Mouse (Mus musculus): ENCODE measurements around the gene Dhx29.

Dhx29 gene

GRCm38 (mm10) chr13:112964421-112964820, 37.2 kb downstream of the Dhx29 start:
- no peak for TF ChIP-seq CTCF (conservative IDR thresholded peaks at IDR 0.05; ENCODE audit: low read length)
- TF ChIP-seq NANOG (IDR thresholded peaks at IDR 0.05; ENCODE audit: borderline replicate concordance, low read length) = no peak
- no peak for TF ChIP-seq POU5F1 (IDR thresholded peaks at IDR 0.05; ENCODE audit: borderline replicate concordance, low read length)
- Histone ChIP-seq H3K4me3 (replicated peaks; ENCODE audit: low read length) (no peak overlapping the region), H3K36me3 (ENCODE audit: insufficient read depth, low read length) (peaks cover 94% of the 10 kb centered on the region), H3K4me1 (replicated peaks; ENCODE audit: low read depth, low read length) (no peaks in the 10 kb centered on the region), H3K9me3 (ENCODE audit: low read length) (no peaks in the 10 kb centered on the region), H3K27me3 (ENCODE audit: insufficient read depth, low read length) (no peaks in the 10 kb centered on the region)

DNA sequence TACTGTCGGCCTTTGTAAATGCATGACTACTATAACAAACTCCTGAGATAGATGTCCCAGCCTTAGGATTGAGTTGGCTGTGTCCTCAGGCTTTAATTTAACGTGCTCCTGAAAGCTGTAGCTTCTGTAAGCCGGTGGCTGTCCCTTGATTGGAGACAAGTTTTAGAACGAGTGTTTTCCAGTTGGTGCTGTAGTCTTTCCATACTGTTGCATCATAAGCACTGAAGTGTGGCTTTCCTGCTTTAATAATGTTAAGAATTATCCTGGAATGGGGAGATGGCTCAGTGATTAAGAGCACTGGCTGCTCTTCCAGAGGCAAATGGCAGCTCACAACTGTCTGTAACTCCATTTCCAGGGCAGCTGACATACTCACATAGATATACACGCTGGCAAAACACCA, 40.0 kb downstream of the Dhx29 start:
- Histone ChIP-seq H3K27me3 (ENCODE audit: insufficient read depth, low read length) (no peaks in the 10 kb centered on the region), H3K4me1 (replicated peaks; ENCODE audit: low read depth, low read length) (0 out of 2 replicates have a peak, but pooled peaks cover 6% of the 10 kb centered on the region), H3K4me3 (replicated peaks; ENCODE audit: low read length) (no peak overlapping the region), H3K9me3 (ENCODE audit: low read length) (no peaks in the 10 kb centered on the region), H3K36me3 (ENCODE audit: insufficient read depth, low read length) (peaks cover 72% of the 10 kb centered on the region)
- no peak for TF ChIP-seq CTCF (conservative IDR thresholded peaks at IDR 0.05; ENCODE audit: low read length)

DNA sequence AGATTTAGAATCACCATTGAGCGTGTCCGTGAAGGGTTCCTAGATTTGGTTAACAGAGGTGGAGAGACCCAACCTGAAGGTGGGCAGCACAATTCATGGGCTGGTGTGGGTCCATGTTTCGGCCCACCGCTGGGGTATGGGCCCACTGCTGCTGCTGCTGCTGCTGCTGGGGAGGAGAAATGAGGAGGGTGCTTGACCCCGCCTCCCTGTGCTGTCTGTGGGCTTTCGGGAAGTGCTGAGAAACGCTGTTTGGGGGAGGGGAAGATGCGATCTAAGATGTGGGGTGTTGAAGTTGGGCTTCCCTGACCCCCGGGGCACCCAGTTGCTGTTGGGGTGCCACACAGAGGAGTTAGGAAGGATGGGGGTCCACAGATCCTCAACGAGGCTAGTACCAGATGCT, 49.5 kb downstream of the Dhx29 start:
- H3K27me3 ChIP-seq (ENCODE audit: insufficient read depth, low read length) = peaks cover 50% of the 10 kb centered on the region
- H3K4me1 ChIP-seq (replicated peaks; ENCODE audit: low read depth, low read length) = peaks cover 17% of the 10 kb centered on the region
- H3K36me3 ChIP-seq (ENCODE audit: insufficient read depth, low read length) = no peaks in the 10 kb centered on the region
- peak overlapping the region; percentile 45 for H3K4me3 ChIP-seq (replicated peaks; ENCODE audit: low read length)
- TF ChIP-seq CTCF (conservative IDR thresholded peaks at IDR 0.05; ENCODE audit: low read length) = no peak
- TF ChIP-seq NANOG (IDR thresholded peaks at IDR 0.05; ENCODE audit: borderline replicate concordance, low read length) = no peak
- TF ChIP-seq POU5F1 (IDR thresholded peaks at IDR 0.05; ENCODE audit: borderline replicate concordance, low read length) = no peak
- no peaks in the 10 kb centered on the region for H3K9me3 ChIP-seq (ENCODE audit: low read length)

- Histone ChIP-seq H3K4me3 (replicated peaks; ENCODE audit: low read length) (peak overlapping the region; percentile 86), H3K4me1 (replicated peaks; ENCODE audit: low read depth, low read length) (peaks cover 71% of the 10 kb centered on the region), H3K36me3 (ENCODE audit: insufficient read depth, low read length) (no peaks in the 10 kb centered on the region), H3K27me3 (ENCODE audit: insufficient read depth, low read length) (peaks cover 49% of the 10 kb centered on the region), H3K9me3 (ENCODE audit: low read length) (no peaks in the 10 kb centered on the region)
- TF ChIP-seq NANOG (IDR thresholded peaks at IDR 0.05; ENCODE audit: borderline replicate concordance, low read length) (peak; percentile 53; the same call in 1 of the 2 replicates), POU5F1 (IDR thresholded peaks at IDR 0.05; ENCODE audit: borderline replicate concordance, low read length) (no peak)
These were observed 58.6 kb downstream of the Dhx29 start for GRCm38 (mm10) chr13:112985605-112986450.

- Histone ChIP-seq H3K4me3 (replicated peaks; ENCODE audit: low read length) (peak overlapping the region; percentile 86), H3K9me3 (ENCODE audit: low read length) (no peaks in the 10 kb centered on the region), H3K4me1 (replicated peaks; ENCODE audit: low read depth, low read length) (peaks cover 71% of the 10 kb centered on the region), H3K36me3 (ENCODE audit: insufficient read depth, low read length) (no peaks in the 10 kb centered on the region), H3K27me3 (ENCODE audit: insufficient read depth, low read length) (peaks cover 54% of the 10 kb centered on the region)
- TF ChIP-seq NANOG (IDR thresholded peaks at IDR 0.05; ENCODE audit: borderline replicate concordance, low read length) (no peak), CTCF (conservative IDR thresholded peaks at IDR 0.05; ENCODE audit: low read length) (no peak), POU5F1 (IDR thresholded peaks at IDR 0.05; ENCODE audit: borderline replicate concordance, low read length) (no peak)
These were observed 59.2 kb downstream of the Dhx29 start for GRCm38 (mm10) chr13:112986451-112986950.

GRCm38 (mm10) chr13:112987532-112987943, 60.3 kb downstream of the Dhx29 start, which contains the start of gene Ccno:
Gene Ccno (plus strand): TSS chr13:112987802.
- TF ChIP-seq CTCF (conservative IDR thresholded peaks at IDR 0.05; ENCODE audit: low read length) (no peak), POU5F1 (IDR thresholded peaks at IDR 0.05; ENCODE audit: borderline replicate concordance, low read length) (no peak), NANOG (IDR thresholded peaks at IDR 0.05; ENCODE audit: borderline replicate concordance, low read length) (no peak)
- peaks cover 67% of the 10 kb centered on the region for H3K4me1 ChIP-seq (replicated peaks; ENCODE audit: low read depth, low read length)
- no peaks in the 10 kb centered on the region for H3K36me3 ChIP-seq (ENCODE audit: insufficient read depth, low read length)
- H3K4me3 ChIP-seq (replicated peaks; ENCODE audit: low read length) = peak within 1 kb of the TSS; percentile 86
- no peaks in the 10 kb centered on the region for H3K9me3 ChIP-seq (ENCODE audit: low read length)
- peaks cover 57% of the 10 kb centered on the region for H3K27me3 ChIP-seq (ENCODE audit: insufficient read depth, low read length)

- Histone ChIP-seq H3K27me3 (ENCODE audit: insufficient read depth, low read length) (peaks cover 61% of the 10 kb centered on the region), H3K36me3 (ENCODE audit: insufficient read depth, low read length) (no peaks in the 10 kb centered on the region), H3K9me3 (ENCODE audit: low read length) (no peaks in the 10 kb centered on the region), H3K4me1 (replicated peaks; ENCODE audit: low read depth, low read length) (peaks cover 63% of the 10 kb centered on the region), H3K4me3 (replicated peaks; ENCODE audit: low read length) (peak overlapping the region; percentile 86)
- TF ChIP-seq NANOG (IDR thresholded peaks at IDR 0.05; ENCODE audit: borderline replicate concordance, low read length) (no peak), CTCF (conservative IDR thresholded peaks at IDR 0.05; ENCODE audit: low read length) (no peak), POU5F1 (IDR thresholded peaks at IDR 0.05; ENCODE audit: borderline replicate concordance, low read length) (no peak)
These were observed 60.7 kb downstream of the Dhx29 start for GRCm38 (mm10) chr13:112987991-112988390.

DNA sequence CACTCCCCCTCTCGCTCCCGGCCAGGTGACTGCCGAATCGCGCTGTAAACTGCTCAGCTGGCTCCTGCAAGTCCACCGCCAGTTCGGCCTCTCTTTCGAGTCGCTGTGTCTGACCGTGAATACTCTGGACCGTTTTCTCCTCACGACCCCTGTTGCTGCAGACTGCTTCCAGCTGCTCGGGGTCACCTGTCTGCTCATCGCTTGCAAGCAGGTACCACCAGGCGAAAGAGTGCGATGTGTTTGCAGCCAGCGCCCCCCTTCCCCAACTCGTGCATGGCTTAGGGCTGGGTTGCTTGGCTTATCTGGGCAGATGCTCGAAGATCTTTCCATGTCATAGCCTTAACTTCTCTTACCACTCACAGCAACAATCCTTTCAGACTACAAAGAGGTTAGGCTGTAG, 61.6 kb downstream of the Dhx29 start:
- Histone ChIP-seq H3K9me3 (ENCODE audit: low read length) (no peaks in the 10 kb centered on the region), H3K4me1 (replicated peaks; ENCODE audit: low read depth, low read length) (peaks cover 61% of the 10 kb centered on the region), H3K36me3 (ENCODE audit: insufficient read depth, low read length) (no peaks in the 10 kb centered on the region), H3K27me3 (ENCODE audit: insufficient read depth, low read length) (peaks cover 70% of the 10 kb centered on the region), H3K4me3 (replicated peaks; ENCODE audit: low read length) (peak overlapping the region; percentile 86)
- TF ChIP-seq NANOG (IDR thresholded peaks at IDR 0.05; ENCODE audit: borderline replicate concordance, low read length) (no peak), POU5F1 (IDR thresholded peaks at IDR 0.05; ENCODE audit: borderline replicate concordance, low read length) (no peak; the same call in 1 of the 2 replicates), CTCF (conservative IDR thresholded peaks at IDR 0.05; ENCODE audit: low read length) (no peak)
